Mouse (Mus musculus): ENCODE results near the gene Rgs16.

- TF ChIP-seq TAL1 (conservative IDR thresholded peaks at IDR 0.05; ENCODE audit: low read depth, low read length), result no peak
- TF ChIP-seq CTCF (IDR thresholded peaks at IDR 0.05; ENCODE audit: low read depth, low read length), result no peak
These were observed 7.8 kb downstream of the Rgs16 start for GRCm38 (mm10) chr1:153747861-153748530.

Measured in G1E (cell line).